Comparison of ENCODE assay signal across 8 mouse cellular contexts in the genomic region with DNA sequence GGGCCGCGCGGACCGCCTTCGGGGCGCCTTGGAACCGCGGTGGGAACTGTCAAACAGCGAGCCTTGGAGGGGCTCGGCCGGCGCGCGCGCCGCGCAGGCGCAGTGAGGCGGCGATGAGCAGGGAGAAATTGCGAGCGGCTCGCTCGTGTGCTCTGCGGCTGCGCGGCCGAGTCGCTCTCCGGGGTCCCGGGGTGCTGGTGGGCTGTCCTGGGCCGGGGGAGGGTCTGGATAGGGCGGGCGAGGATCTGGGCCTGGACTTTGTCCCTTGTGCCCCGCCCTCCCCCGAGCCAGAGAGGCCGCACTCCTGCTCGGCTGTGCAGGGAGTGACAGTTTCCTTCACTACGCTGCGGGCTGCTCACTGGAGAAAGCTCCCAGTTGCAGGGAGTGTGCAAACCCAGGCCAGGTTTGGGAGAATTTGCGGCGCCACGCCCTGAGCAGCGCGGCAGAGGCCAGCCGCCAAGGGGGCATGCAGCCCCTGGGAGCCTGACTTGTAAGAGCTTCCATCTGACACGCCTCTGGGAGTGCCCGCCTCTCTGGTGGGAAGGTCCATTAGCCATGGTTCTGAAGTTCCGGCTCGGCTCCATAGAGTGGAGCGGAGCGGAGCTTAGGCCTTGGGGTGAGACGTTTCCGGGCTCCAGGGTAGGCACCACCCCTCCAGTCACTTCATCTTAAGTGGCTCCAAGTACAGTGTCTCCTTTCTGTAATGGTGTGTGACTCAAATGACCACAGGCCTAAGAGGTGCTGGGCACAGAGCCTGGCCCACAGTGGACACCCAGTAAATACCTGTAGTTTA. TPM values are rescaled to one million over a fixed set of nuclear protein-coding genes. Genes with fewer than 3 reads are reported as not detected.
A peak's percentile ranks its signal among the peaks of the same experiment; 100 is the strongest.
DNase-seq lines count a peak whose midpoint lies in the region; ATAC-seq and TF ChIP-seq lines count a peak whose summit lies in the region.

No protein-coding gene starts in this region.

- no peaks in the 10 kb centered on the region for H3K9me3 ChIP-seq in ES-Bruce4 (replicated peaks; ENCODE audit: control insufficient read depth, insufficient read depth, low read length, poor library complexity, severe bottlenecking)
- H3K9me3 ChIP-seq in embryonic facial prominence, embryonic 15.5 days (replicated peaks), result no peaks in the 10 kb centered on the region
- H3K9me3 ChIP-seq in heart, embryonic 11.5 days (replicated peaks; ENCODE audit: control insufficient read depth, low read length), result no peaks in the 10 kb centered on the region
- no peaks in the 10 kb centered on the region for H3K9me3 ChIP-seq in kidney, embryonic 14.5 days (ENCODE audit: control insufficient read depth, low read length)
- H3K9me3 ChIP-seq in liver, embryonic 16.5 days (replicated peaks; ENCODE audit: control insufficient read depth, low read length), result 0 out of 2 replicates have a peak, but pooled peaks cover 2% of the 10 kb centered on the region

- no peak for TF ChIP-seq EP300 in ES-Bruce4 (IDR thresholded peaks at IDR 0.05; ENCODE audit: insufficient read depth, low read depth, low read length)

- H3K9ac ChIP-seq in ES-Bruce4 (ENCODE audit: low read depth, poor library complexity, severe bottlenecking), result peak overlapping the region; percentile 46
- peak overlapping the region; percentile 55 for H3K9ac ChIP-seq in embryonic facial prominence, embryonic 15.5 days
- H3K9ac ChIP-seq in heart, embryonic 11.5 days (ENCODE audit: low read depth, low read length), result peak overlapping the region; percentile 77
- H3K9ac ChIP-seq in kidney, embryonic 14.5 days (ENCODE audit: low read depth, low read length), result peak overlapping the region; percentile 77
- H3K9ac ChIP-seq in liver, embryonic 16.5 days (ENCODE audit: low read depth, low read length), result peak overlapping the region; percentile 82

- no peaks in the 10 kb centered on the region for H3K27me3 ChIP-seq in ES-Bruce4 (ENCODE audit: control insufficient read depth, insufficient read depth, low read length, poor library complexity, severe bottlenecking)
- no peaks in the 10 kb centered on the region for H3K27me3 ChIP-seq in embryonic facial prominence, embryonic 15.5 days
- no peaks in the 10 kb centered on the region for H3K27me3 ChIP-seq in heart, embryonic 11.5 days (ENCODE audit: control insufficient read depth, insufficient read depth, low read length)
- H3K27me3 ChIP-seq in kidney, embryonic 14.5 days (ENCODE audit: control insufficient read depth, insufficient read depth, low read length), result no peaks in the 10 kb centered on the region
- H3K27me3 ChIP-seq in liver, embryonic 16.5 days (ENCODE audit: control insufficient read depth, insufficient read depth, low read depth, low read length), result no peaks in the 10 kb centered on the region

- WGBS in embryonic facial prominence, embryonic 15.5 days, result under 1% methylated on average over 52 of the region's 54 CpGs
- WGBS in heart, embryonic 11.5 days (ENCODE audit: insufficient replicate concordance), result under 1% methylated on average over 35 of the region's 54 CpGs
- under 1% methylated on average over 54 of the region's 54 CpGs for WGBS in kidney, embryonic 14.5 days
- under 1% methylated on average over 54 of the region's 54 CpGs for WGBS in liver, embryonic 16.5 days (ENCODE audit: insufficient replicate concordance)

- H3K27ac ChIP-seq in ES-Bruce4 (ENCODE audit: insufficient read depth, low read length), result no peak overlapping the region
- H3K27ac ChIP-seq in bone marrow macrophage, adult 2 months (ENCODE audit: insufficient read depth, low read depth, low read length), result peak overlapping the region; percentile 79
- H3K27ac ChIP-seq in embryonic facial prominence, embryonic 15.5 days (replicated peaks), result peak overlapping the region; percentile 90
- peak overlapping the region; percentile 80 for H3K27ac ChIP-seq in heart, embryonic 11.5 days (ENCODE audit: low read depth, low read length)
- peak overlapping the region; percentile 73 for H3K27ac ChIP-seq in kidney, embryonic 14.5 days (ENCODE audit: low read depth, low read length)
- H3K27ac ChIP-seq in liver, embryonic 16.5 days (ENCODE audit: low read length), result peak overlapping the region; percentile 85

- H3K4me3 ChIP-seq in ES-Bruce4 (ENCODE audit: low read depth, low read length), result peak overlapping the region; percentile 76
- H3K4me3 ChIP-seq in bone marrow macrophage, adult 2 months (ENCODE audit: insufficient read depth, low read length), result peak overlapping the region; percentile 93
- peak overlapping the region; percentile 96 for H3K4me3 ChIP-seq in embryonic facial prominence, embryonic 15.5 days (replicated peaks)
- H3K4me3 ChIP-seq in heart, embryonic 11.5 days (ENCODE audit: low read depth, low read length), result peak overlapping the region; percentile 82
- peak overlapping the region; percentile 66 for H3K4me3 ChIP-seq in kidney, embryonic 14.5 days (ENCODE audit: low read length)
- peak overlapping the region; percentile 81 for H3K4me3 ChIP-seq in liver, embryonic 16.5 days (ENCODE audit: low read depth, low read length)

- no peak for TF ChIP-seq CTCF in ES-Bruce4 (IDR thresholded peaks at IDR 0.05; ENCODE audit: low read depth, low read length)
- no peak for TF ChIP-seq CTCF in bone marrow macrophage, adult 2 months (IDR thresholded peaks at IDR 0.05; ENCODE audit: low read depth, low read length)

- DNase-seq in ovary, adult 18-20 months (ENCODE audit: low spot score), result peak; percentile 63
- peak; percentile 68 for DNase-seq in urinary bladder, adult 2 months (ENCODE audit: low spot score)

- peak overlapping the region; percentile 92 for H3K4me2 ChIP-seq in embryonic facial prominence, embryonic 15.5 days (replicated peaks)
- H3K4me2 ChIP-seq in heart, embryonic 11.5 days, result peak overlapping the region; percentile 97
- peak overlapping the region; percentile 89 for H3K4me2 ChIP-seq in kidney, embryonic 14.5 days (replicated peaks; ENCODE audit: low read depth, low read length)
- peak overlapping the region; percentile 97 for H3K4me2 ChIP-seq in liver, embryonic 16.5 days (ENCODE audit: low read depth, low read length)

- peak; percentile 79 for ATAC-seq in embryonic facial prominence, embryonic 15.5 days (ENCODE audit: insufficient number of reproducible peaks, low FRiP score, low TSS enrichment, low read depth)
- peak; percentile 71 for ATAC-seq in heart, embryonic 11.5 days (replicated peaks; ENCODE audit: insufficient number of reproducible peaks, low FRiP score, low TSS enrichment)
- ATAC-seq in kidney, embryonic 14.5 days (ENCODE audit: low FRiP score, low TSS enrichment), result peak; percentile 78
- ATAC-seq in liver, embryonic 16.5 days (ENCODE audit: low read depth), result peak; percentile 53

- TF ChIP-seq POLR2A in ES-Bruce4 (IDR thresholded peaks at IDR 0.05; ENCODE audit: insufficient read depth, low read length), result no peak
- TF ChIP-seq POLR2A in bone marrow macrophage, adult 2 months (IDR thresholded peaks at IDR 0.05; ENCODE audit: borderline replicate concordance, low read depth, low read length), result no peak

- H3K4me1 ChIP-seq in ES-Bruce4 (ENCODE audit: control insufficient read depth, insufficient read depth, low read length), result peaks cover 5% of the 10 kb centered on the region
- peaks cover 33% of the 10 kb centered on the region for H3K4me1 ChIP-seq in bone marrow macrophage, adult 2 months (ENCODE audit: control insufficient read depth, insufficient read depth, low read length)
- H3K4me1 ChIP-seq in embryonic facial prominence, embryonic 15.5 days, result peaks cover 23% of the 10 kb centered on the region
- H3K4me1 ChIP-seq in heart, embryonic 11.5 days (ENCODE audit: control insufficient read depth, insufficient read depth, low read length), result peaks cover 13% of the 10 kb centered on the region
- H3K4me1 ChIP-seq in kidney, embryonic 14.5 days (ENCODE audit: control insufficient read depth, insufficient read depth, low read length), result peaks cover 7% of the 10 kb centered on the region
- peaks cover 20% of the 10 kb centered on the region for H3K4me1 ChIP-seq in liver, embryonic 16.5 days (ENCODE audit: control insufficient read depth, low read depth, low read length)

- no peaks in the 10 kb centered on the region for H3K36me3 ChIP-seq in ES-Bruce4 (ENCODE audit: control insufficient read depth, insufficient read depth, low read length, poor library complexity, severe bottlenecking)
- peaks cover 17% of the 10 kb centered on the region for H3K36me3 ChIP-seq in embryonic facial prominence, embryonic 15.5 days
- peaks cover 4% of the 10 kb centered on the region for H3K36me3 ChIP-seq in heart, embryonic 11.5 days (ENCODE audit: control insufficient read depth, insufficient read depth, low read length)
- peaks cover 18% of the 10 kb centered on the region for H3K36me3 ChIP-seq in kidney, embryonic 14.5 days (ENCODE audit: control insufficient read depth, insufficient read depth, low read length)
- peaks cover 4% of the 10 kb centered on the region; the same call in 1 of the 2 replicates for H3K36me3 ChIP-seq in liver, embryonic 16.5 days (ENCODE audit: control insufficient read depth, insufficient read depth)

RNA-seq across cellular contexts. Expression of gene Dolpp1, which starts 0.7 kb away (rescaled TPM):
- 42.3 and 44.3 TPM in 2 replicates for polyA plus RNA-seq in ES-Bruce4 (2011; ENCODE audit: insufficient read depth, insufficient read length, low read depth, missing spikeins)
- 24.2 and 28.7 TPM in 2 replicates for polyA plus RNA-seq in bone marrow macrophage, adult 2 months (2012; ENCODE audit: insufficient read depth, insufficient read length, missing spikeins)
- 34.6 and 34.7 TPM in 2 replicates for polyA plus RNA-seq in embryonic facial prominence, embryonic 15.5 days (2015; fragmentation: Nextera tagmentation; extraction: Ambion mirVana)
- polyA plus RNA-seq in heart, embryonic 11.5 days (2014; fragmentation: Nextera tagmentation; extraction: Ambion mirVana), result 19.5 and 21.3 TPM in 2 replicates
- 31.0 and 34.7 TPM in 2 replicates for polyA plus RNA-seq in kidney, embryonic 14.5 days (2014; fragmentation: Nextera tagmentation; extraction: Ambion mirVana)
- polyA plus RNA-seq in liver, embryonic 16.5 days (2015; fragmentation: Nextera tagmentation; extraction: Ambion mirVana), result 14.7 and 16.5 TPM in 2 replicates
- polyA plus RNA-seq in urinary bladder, adult 2 months (2012; rRNA removed), result 18.9 and 27.3 TPM in 2 replicates

RNA-seq across cellular contexts. Expression of gene Crat, which starts 22.8 kb away (rescaled TPM):
- 8.9 and 12.3 TPM in 2 replicates for polyA plus RNA-seq in ES-Bruce4 (2011; ENCODE audit: insufficient read depth, insufficient read length, low read depth, missing spikeins)
- 66.4 and 67.4 TPM in 2 replicates for polyA plus RNA-seq in bone marrow macrophage, adult 2 months (2012; ENCODE audit: insufficient read depth, insufficient read length, missing spikeins)
- polyA plus RNA-seq in embryonic facial prominence, embryonic 15.5 days (2015; fragmentation: Nextera tagmentation; extraction: Ambion mirVana), result 29.4 and 32.1 TPM in 2 replicates
- 61.5 and 66.0 TPM in 2 replicates for polyA plus RNA-seq in heart, embryonic 11.5 days (2014; fragmentation: Nextera tagmentation; extraction: Ambion mirVana)
- polyA plus RNA-seq in kidney, embryonic 14.5 days (2014; fragmentation: Nextera tagmentation; extraction: Ambion mirVana), result 21.4 and 30.6 TPM in 2 replicates
- polyA plus RNA-seq in liver, embryonic 16.5 days (2015; fragmentation: Nextera tagmentation; extraction: Ambion mirVana), result 24.2 and 31.3 TPM in 2 replicates
- 27.3 and 38.1 TPM in 2 replicates for polyA plus RNA-seq in urinary bladder, adult 2 months (2012; rRNA removed)

RNA-seq across cellular contexts. Expression of gene Ptpa, which starts 23.1 kb away (rescaled TPM):
- polyA plus RNA-seq in ES-Bruce4 (2011; ENCODE audit: insufficient read depth, insufficient read length, low read depth, missing spikeins), result 83.1 and 91.6 TPM in 2 replicates
- 110 TPM in 2 replicates for polyA plus RNA-seq in bone marrow macrophage, adult 2 months (2012; ENCODE audit: insufficient read depth, insufficient read length, missing spikeins)
- polyA plus RNA-seq in embryonic facial prominence, embryonic 15.5 days (2015; fragmentation: Nextera tagmentation; extraction: Ambion mirVana), result 146 and 154 TPM in 2 replicates
- 50.3 and 63.5 TPM in 2 replicates for polyA plus RNA-seq in heart, embryonic 11.5 days (2014; fragmentation: Nextera tagmentation; extraction: Ambion mirVana)
- polyA plus RNA-seq in kidney, embryonic 14.5 days (2014; fragmentation: Nextera tagmentation; extraction: Ambion mirVana), result 92.3 and 96.0 TPM in 2 replicates
- 121 TPM in 2 replicates for polyA plus RNA-seq in liver, embryonic 16.5 days (2015; fragmentation: Nextera tagmentation; extraction: Ambion mirVana)
- 90.0 and 93.9 TPM in 2 replicates for polyA plus RNA-seq in urinary bladder, adult 2 months (2012; rRNA removed)

RNA-seq across cellular contexts. Expression of gene Miga2, which starts 28.7 kb away (rescaled TPM):
- polyA plus RNA-seq in ES-Bruce4 (2011; ENCODE audit: insufficient read depth, insufficient read length, low read depth, missing spikeins), result 16.6 and 18.6 TPM in 2 replicates
- 3.4 and 6.9 TPM in 2 replicates for polyA plus RNA-seq in bone marrow macrophage, adult 2 months (2012; ENCODE audit: insufficient read depth, insufficient read length, missing spikeins)
- 21.8 and 22.9 TPM in 2 replicates for polyA plus RNA-seq in embryonic facial prominence, embryonic 15.5 days (2015; fragmentation: Nextera tagmentation; extraction: Ambion mirVana)
- 22.2 and 22.9 TPM in 2 replicates for polyA plus RNA-seq in heart, embryonic 11.5 days (2014; fragmentation: Nextera tagmentation; extraction: Ambion mirVana)
- polyA plus RNA-seq in kidney, embryonic 14.5 days (2014; fragmentation: Nextera tagmentation; extraction: Ambion mirVana), result 14.5 and 25.0 TPM in 2 replicates
- polyA plus RNA-seq in liver, embryonic 16.5 days (2015; fragmentation: Nextera tagmentation; extraction: Ambion mirVana), result 6.5 and 7.2 TPM in 2 replicates
- 32.6 and 34.4 TPM in 2 replicates for polyA plus RNA-seq in urinary bladder, adult 2 months (2012; rRNA removed)

RNA-seq across cellular contexts. Expression of gene Sh3glb2, which starts 33.6 kb away (rescaled TPM):
- 30.8 and 32.5 TPM in 2 replicates for polyA plus RNA-seq in ES-Bruce4 (2011; ENCODE audit: insufficient read depth, insufficient read length, low read depth, missing spikeins)
- 40.8 and 45.1 TPM in 2 replicates for polyA plus RNA-seq in bone marrow macrophage, adult 2 months (2012; ENCODE audit: insufficient read depth, insufficient read length, missing spikeins)
- polyA plus RNA-seq in embryonic facial prominence, embryonic 15.5 days (2015; fragmentation: Nextera tagmentation; extraction: Ambion mirVana), result 106 and 114 TPM in 2 replicates
- 78.8 and 80.2 TPM in 2 replicates for polyA plus RNA-seq in heart, embryonic 11.5 days (2014; fragmentation: Nextera tagmentation; extraction: Ambion mirVana)
- polyA plus RNA-seq in kidney, embryonic 14.5 days (2014; fragmentation: Nextera tagmentation; extraction: Ambion mirVana), result 69.4 and 70.9 TPM in 2 replicates
- polyA plus RNA-seq in liver, embryonic 16.5 days (2015; fragmentation: Nextera tagmentation; extraction: Ambion mirVana), result 17.0 and 19.1 TPM in 2 replicates
- 191 and 259 TPM in 2 replicates for polyA plus RNA-seq in urinary bladder, adult 2 months (2012; rRNA removed)
